ENCODE assay signal across 13 mouse cellular contexts in genomic region chr10:96365101-96365500, GRCm38 (mm10).
"Had no signal": no experiment of that assay in that cellular context is flagged by ENCODE, and none has a peak within 500 bp of the region (broad histone marks: within the 10 kb centered on the region; RNA-seq: fewer than 3 reads in every experiment).

No protein-coding gene starts in this region.

- ATAC-seq: intestine, embryonic 16.5 days; liver, embryonic 12.5 days had no signal

- H3K4me2 ChIP-seq: limb, embryonic 15.5 days; liver, embryonic 12.5 days; lung, embryonic 15.5 days; neural tube, embryonic 15.5 days had no signal

- DNase-seq: layer of hippocampus, adult 9-11 months; layer of hippocampus, postnatal 36 days; lung, postnatal 4 days; midbrain, embryonic 14.5 days; thymus, postnatal 4 days had no signal

- H3K4me3 ChIP-seq: limb, embryonic 15.5 days; liver, embryonic 12.5 days; lung, embryonic 15.5 days; midbrain, embryonic 10.5 days; myocyte; neural tube, embryonic 15.5 days had no signal

- H3K9ac ChIP-seq: limb, embryonic 15.5 days; liver, embryonic 12.5 days; lung, embryonic 15.5 days; neural tube, embryonic 15.5 days had no signal

- H3K27me3 ChIP-seq: limb, embryonic 15.5 days; liver, embryonic 12.5 days; lung, embryonic 15.5 days; neural tube, embryonic 15.5 days had no signal

- H3K36me3 ChIP-seq: limb, embryonic 15.5 days; liver, embryonic 12.5 days; lung, embryonic 15.5 days; midbrain, embryonic 10.5 days; neural tube, embryonic 15.5 days had no signal

- H3K4me1 ChIP-seq: limb, embryonic 15.5 days; midbrain, embryonic 10.5 days; neural tube, embryonic 15.5 days had no signal

- H3K9me3 ChIP-seq: limb, embryonic 15.5 days; liver, embryonic 12.5 days; lung, embryonic 15.5 days; midbrain, embryonic 10.5 days; neural tube, embryonic 15.5 days had no signal

- H3K27ac ChIP-seq: limb, embryonic 15.5 days; liver, embryonic 12.5 days; lung, embryonic 15.5 days; midbrain, embryonic 10.5 days; neural tube, embryonic 15.5 days; stomach, postnatal 0 days had no signal
